Mouse (Mus musculus): ENCODE results near the gene Epb41l4b.

DNA sequence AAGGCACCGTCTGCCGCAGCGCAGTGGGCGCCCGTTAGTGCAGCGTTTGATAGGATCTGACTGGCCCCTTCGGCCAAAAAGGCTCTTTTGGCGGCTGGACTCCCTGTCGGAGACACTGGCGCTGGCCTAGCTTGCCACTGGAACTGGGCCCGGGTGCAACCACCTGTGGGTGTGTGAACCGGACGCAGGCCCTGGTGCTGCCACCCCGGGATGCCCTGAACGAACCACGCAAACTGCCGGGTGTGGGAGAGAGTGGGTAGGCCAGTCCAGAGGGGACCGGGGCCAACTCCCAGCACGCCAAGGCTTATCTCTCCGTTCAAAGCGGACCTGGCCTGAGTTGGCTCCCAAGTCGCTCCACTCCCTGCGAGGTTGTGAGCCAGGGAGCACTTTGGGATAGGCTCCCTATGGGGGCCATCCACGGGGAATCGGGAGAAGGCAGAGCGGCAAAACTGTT lies 1.3 kb downstream of the Epb41l4b start:
- TF ChIP-seq POLR2A (IDR thresholded peaks at IDR 0.05; ENCODE audit: insufficient read depth, low read depth, low read length) (no peak), CTCF (IDR thresholded peaks at IDR 0.05; ENCODE audit: insufficient read depth, low read depth, low read length) (no peak)

Data from olfactory bulb, adult 2 months (tissue).